Mouse (Mus musculus) heart, embryonic 14.5 days (tissue): ENCODE measurements around the gene Card10. TPM values are rescaled to one million over a fixed set of nuclear protein-coding genes. Genes with fewer than 3 reads are reported as not detected.

Experiments
- ATAC-seq: fragments of 200-750 bp; cut with Nextera tagmentation; 2 replicates; pipeline ENCODE4 v1.8.0; 2017; ENCODE audit warnings: low read depth, moderate TSS enrichment; ENCODE audit not compliant: insufficient number of reproducible peaks, insufficient read depth, low FRiP score
- H3K27ac ChIP-seq, 2 experiments: fragments of 200-500 bp in 1 of 2; fragments of 300-500 bp in 1 of 2; sonication (generic) in 1 of 2; replicated peaks in 1 of 2; 2 replicates each; pipeline ENCODE4 v1.5.1; 2012 to 2014; ENCODE audit warnings: low read depth in 2 of 2, low read length in 2 of 2, control low read depth in 1 of 2, mild to moderate bottlenecking in 1 of 2, mixed read lengths in 1 of 2; ENCODE audit not compliant: control insufficient read depth in 1 of 2, insufficient read depth in 1 of 2
- H3K27me3 ChIP-seq: fragments of 300-500 bp; sonication (generic); 2 replicates; pipeline ENCODE4 v1.6.1; 2014; ENCODE audit warnings: mild to moderate bottlenecking, low read length, control low read depth; ENCODE audit not compliant: control insufficient read depth, insufficient read depth
- H3K36me3 ChIP-seq: fragments of 300-500 bp; sonication (generic); 2 replicates; pipeline ENCODE4 v1.6.1; 2014; ENCODE audit warnings: mild to moderate bottlenecking, control low read depth, low read length, mixed read lengths; ENCODE audit not compliant: control insufficient read depth, insufficient read depth
- H3K4me1 ChIP-seq, 2 experiments: fragments of 200-500 bp in 1 of 2; fragments of 300-500 bp in 1 of 2; sonication (generic) in 1 of 2; 2 replicates each; pipeline ENCODE4 v1.6.1; 2012 to 2014; ENCODE audit warnings: low read length in 2 of 2, control low read depth in 1 of 2, mixed read lengths in 1 of 2; ENCODE audit not compliant: control insufficient read depth in 2 of 2, insufficient read depth in 2 of 2
- H3K4me2 ChIP-seq: fragments of 300-500 bp; sonication (generic); 2 replicates; pipeline ENCODE4 v1.6.1; 2014; ENCODE audit warnings: mild to moderate bottlenecking, low read length
- H3K4me3 ChIP-seq, 2 experiments: fragments of 200-500 bp in 1 of 2; fragments of 300-500 bp in 1 of 2; sonication (generic) in 1 of 2; 2 replicates each; pipeline ENCODE4 v1.5.1; 2012 to 2014; ENCODE audit warnings: low read length in 2 of 2, mild to moderate bottlenecking in 2 of 2, control low read depth in 1 of 2, low read depth in 1 of 2, moderate library complexity in 1 of 2; ENCODE audit not compliant: control insufficient read depth in 1 of 2, insufficient read depth in 1 of 2
- H3K9ac ChIP-seq: fragments of 300-500 bp; sonication (generic); 2 replicates; pipeline ENCODE4 v1.6.1; 2014; ENCODE audit warnings: mild to moderate bottlenecking, low read length
- H3K9me3 ChIP-seq: fragments of 300-500 bp; sonication (generic); 2 replicates; pipeline ENCODE4 v1.6.1; 2016; ENCODE audit warnings: low read length, control low read depth; ENCODE audit not compliant: control insufficient read depth
- whole genome bisulfite sequencing: fragments of 180-500 bp; shearing (Covaris S2); extraction: QIAGEN DNeasy Blood & Tissue Kit; methylation state at CpG from one replicate; pipeline ENCODE4 v1.1.7; 2014; 5-methylcytosine and 5-hydroxymethylcytosine counted together
- polyA plus RNA-seq: library from polyadenylated mRNA; unstranded; fragments of >200 nt; fragmentation: Nextera tagmentation; extraction: Ambion mirVana; gene quantifications from 2 replicates; pipeline ENCODE4 v1.2.1, GENCODE M21; 2014

Gene Card10
- polyA plus RNA-seq, 1 experiment from 2014 or later, result 7.1 TPM

GRCm38 (mm10) chr15:78737146-78737545, 65.7 kb downstream of the Card10 start:
- Histone ChIP-seq H3K4me3 (no peak overlapping the region), H3K36me3 (no peaks in the 10 kb centered on the region), H3K27me3 (peaks cover 23% of the 10 kb centered on the region), H3K9ac (no peak overlapping the region), H3K4me1 (no peaks in the 10 kb centered on the region), H3K27ac (no peak overlapping the region), H3K9me3 (no peaks in the 10 kb centered on the region), H3K4me2 (no peak overlapping the region)
- WGBS, result 40% methylated on average over 6 of the region's 6 CpGs
- no peak for ATAC-seq

GRCm38 (mm10) chr15:78736681-78737100, 66.2 kb downstream of the Card10 start:
- Histone ChIP-seq H3K4me1 (no peaks in the 10 kb centered on the region), H3K4me3 (no peak overlapping the region), H3K9ac (no peak overlapping the region), H3K27me3 (peaks cover 23% of the 10 kb centered on the region), H3K36me3 (no peaks in the 10 kb centered on the region), H3K27ac (no peak overlapping the region), H3K9me3 (no peaks in the 10 kb centered on the region), H3K4me2 (no peak overlapping the region)
- WGBS, result 46% methylated on average over 7 of the region's 7 CpGs
- no peak for ATAC-seq

GRCm38 (mm10) chr15:78736181-78736579, 66.7 kb downstream of the Card10 start:
- peaks cover 23% of the 10 kb centered on the region for H3K27me3 ChIP-seq
- no peaks in the 10 kb centered on the region for H3K9me3 ChIP-seq
- no peak for ATAC-seq
- no peaks in the 10 kb centered on the region for H3K4me1 ChIP-seq
- H3K36me3 ChIP-seq, result no peaks in the 10 kb centered on the region
- H3K4me3 ChIP-seq, result no peak overlapping the region
- H3K27ac ChIP-seq, result no peak overlapping the region
- 66% methylated on average over 3 of the region's 3 CpGs for WGBS
- no peak overlapping the region for H3K4me2 ChIP-seq
- H3K9ac ChIP-seq, result no peak overlapping the region

GRCm38 (mm10) chr15:78735431-78736180, 67.2 kb downstream of the Card10 start:
- no peaks in the 10 kb centered on the region for H3K9me3 ChIP-seq
- H3K27ac ChIP-seq, result no peak overlapping the region
- no peak for ATAC-seq
- WGBS, result 41% methylated on average over 17 of the region's 17 CpGs
- H3K4me1 ChIP-seq, result no peaks in the 10 kb centered on the region
- H3K36me3 ChIP-seq, result no peaks in the 10 kb centered on the region
- no peak overlapping the region for H3K4me2 ChIP-seq
- peaks cover 23% of the 10 kb centered on the region for H3K27me3 ChIP-seq
- H3K4me3 ChIP-seq, result no peak overlapping the region
- H3K9ac ChIP-seq, result no peak overlapping the region

- Histone ChIP-seq H3K4me3 (no peak overlapping the region), H3K27ac (no peak overlapping the region), H3K9me3 (no peaks in the 10 kb centered on the region), H3K36me3 (no peaks in the 10 kb centered on the region), H3K9ac (no peak overlapping the region), H3K4me2 (no peak overlapping the region), H3K27me3 (peaks cover 22% of the 10 kb centered on the region), H3K4me1 (no peaks in the 10 kb centered on the region)
- WGBS, result 50% methylated on average over 4 of the region's 4 CpGs
- no peak for ATAC-seq
Measured at GRCm38 (mm10) chr15:78731830-78732229, 71.0 kb downstream of the Card10 start.

GRCm38 (mm10) chr15:78730315-78731049, 72.4 kb downstream of the Card10 start:
- Histone ChIP-seq H3K4me1 (no peaks in the 10 kb centered on the region), H3K27me3 (peaks cover 9% of the 10 kb centered on the region; the same call in 1 of the 2 replicates), H3K4me2 (no peak overlapping the region), H3K9me3 (no peaks in the 10 kb centered on the region), H3K4me3 (no peak overlapping the region), H3K36me3 (no peaks in the 10 kb centered on the region), H3K27ac (no peak overlapping the region), H3K9ac (no peak overlapping the region)
- WGBS, result 63% methylated on average over 12 of the region's 12 CpGs
- no peak for ATAC-seq

- H3K9ac ChIP-seq, result no peak overlapping the region
- H3K27ac ChIP-seq, result no peak overlapping the region
- no peaks in the 10 kb centered on the region for H3K4me1 ChIP-seq
- no peaks in the 10 kb centered on the region for H3K36me3 ChIP-seq
- H3K4me2 ChIP-seq, result no peak overlapping the region
- ATAC-seq, result no peak
- H3K9me3 ChIP-seq, result no peaks in the 10 kb centered on the region
- H3K4me3 ChIP-seq, result no peak overlapping the region
- peaks cover 7% of the 10 kb centered on the region for H3K27me3 ChIP-seq
- 67% methylated on average over 7 of the region's 7 CpGs for WGBS
Measured at GRCm38 (mm10) chr15:78726697-78727096, 76.1 kb downstream of the Card10 start.
